Mouse (Mus musculus): ENCODE data around the gene Akr1b7. TPM values are rescaled to one million over a fixed set of nuclear protein-coding genes. Genes with fewer than 3 reads are reported as not detected.
"Not testable (repeated sequence)": the region's sequence is repeated elsewhere in the genome, so short reads cannot be mapped to it uniquely, and the experiment has no call there.

Gene Akr1b7
- polyA plus RNA-seq, 1 experiment from 2014 or later = 4.6 TPM

DNA sequence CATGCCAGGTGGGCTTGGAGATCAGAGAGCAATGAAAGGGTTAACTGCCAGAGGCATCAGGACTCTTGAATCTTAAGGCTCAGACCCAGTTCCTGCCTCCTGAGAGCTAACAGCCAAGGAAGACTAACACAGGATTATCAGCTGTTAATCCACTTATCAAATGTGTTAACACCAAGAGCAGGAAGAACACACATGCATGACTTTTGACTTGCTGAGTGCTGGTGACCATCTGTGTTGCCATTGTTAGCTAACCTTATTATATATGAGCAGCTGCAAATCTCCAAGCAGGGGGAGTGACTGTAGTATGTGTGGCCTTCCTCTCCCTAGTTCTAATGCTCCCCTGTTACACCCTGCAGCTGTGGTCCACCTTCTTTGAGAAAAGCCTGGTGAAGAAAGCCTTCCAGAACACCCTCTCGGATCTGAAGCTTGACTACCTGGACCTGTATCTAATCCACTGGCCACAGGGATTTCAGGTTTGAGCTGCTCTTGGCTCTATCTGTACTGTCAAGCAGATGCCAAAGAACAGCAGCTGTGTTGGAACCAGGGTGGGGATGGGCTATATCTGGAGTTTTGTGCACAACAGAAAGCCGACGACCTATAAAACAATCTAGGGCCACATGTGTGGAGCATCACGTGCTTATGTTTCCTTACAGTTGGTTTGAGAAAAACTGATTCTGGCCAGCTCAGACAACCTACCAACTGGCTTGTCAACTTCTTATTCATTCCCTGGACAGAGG lies 23.5 kb upstream of the Akr1b7 start:
- ChIA-PET POLR2A (no interaction called here), CTCF (no interaction called here)
- DNase-seq (ENCODE audit: low read depth, low spot score) (no peak), ATAC-seq (no peak)
- in situ Hi-C loops (cut with MboI; ENCODE audit: low pct_unique_long_range_greater_than_20kb) = no loop called here
- H3K27me3 ChIP-seq = no peaks in the 10 kb centered on the region
- no peak for TF ChIP-seq CTCF (IDR thresholded peaks at IDR 0.05)

DNA sequence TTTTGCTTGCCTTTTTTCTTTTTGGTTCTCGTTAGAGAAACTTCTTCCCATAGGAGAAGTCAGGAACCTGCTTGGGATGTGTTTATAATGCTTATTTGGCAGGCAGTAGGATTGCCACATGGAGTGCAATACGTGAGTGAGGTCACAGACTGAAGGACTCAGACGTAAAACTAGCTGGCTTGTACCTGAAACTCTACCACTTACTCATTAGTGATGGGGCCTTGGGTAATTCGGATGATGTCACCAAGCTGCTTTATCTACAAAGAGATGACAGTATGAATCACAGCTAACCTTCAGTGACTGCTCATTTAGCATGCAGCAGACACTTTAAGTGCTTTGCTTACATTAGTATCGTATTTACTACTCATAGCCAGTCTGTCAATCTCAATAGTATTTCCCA lies 16.2 kb upstream of the Akr1b7 start:
- ATAC-seq = no peak
- in situ Hi-C loops (cut with MboI; ENCODE audit: low pct_unique_long_range_greater_than_20kb) = loop anchor here (5.0 kb wide), 1 partner anchor 39 kb away; no protein-coding TSS in a partner anchor
- ChIA-PET POLR2A (no interaction called here), CTCF (interaction anchor here (2.0 kb wide), 1 partner anchor 11 kb away, joined by 5 read pairs; no protein-coding TSS in a partner anchor)
- no peak for TF ChIP-seq CTCF (IDR thresholded peaks at IDR 0.05)
- H3K27me3 ChIP-seq = no peaks in the 10 kb centered on the region
- no peak for DNase-seq (ENCODE audit: low read depth, low spot score)

DNA sequence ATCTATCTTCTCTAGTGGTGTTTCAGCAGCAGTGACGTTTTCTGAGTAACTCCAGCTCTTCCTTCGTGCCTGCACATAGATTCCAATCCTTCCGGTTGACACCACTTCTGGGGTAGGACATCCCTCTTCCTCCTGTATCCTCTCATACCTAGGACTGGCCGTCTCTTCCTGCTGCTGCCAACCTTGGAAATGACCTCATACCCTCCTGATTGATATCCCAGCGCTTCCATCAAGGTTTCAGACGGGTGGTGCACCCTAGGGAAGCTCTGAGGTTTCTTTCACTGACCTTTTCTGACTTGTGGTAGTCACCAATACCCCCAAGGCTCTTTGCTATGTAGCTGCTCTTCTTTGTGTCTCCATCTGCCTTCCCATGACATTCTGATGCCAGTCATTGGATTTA lies 13.7 kb upstream of the Akr1b7 start:
- in situ Hi-C loops (cut with MboI; ENCODE audit: low pct_unique_long_range_greater_than_20kb) = loop anchor here (5.0 kb wide), 1 partner anchor 41 kb away; no protein-coding TSS in a partner anchor
- CTCF ChIA-PET = no interaction called here

DNA sequence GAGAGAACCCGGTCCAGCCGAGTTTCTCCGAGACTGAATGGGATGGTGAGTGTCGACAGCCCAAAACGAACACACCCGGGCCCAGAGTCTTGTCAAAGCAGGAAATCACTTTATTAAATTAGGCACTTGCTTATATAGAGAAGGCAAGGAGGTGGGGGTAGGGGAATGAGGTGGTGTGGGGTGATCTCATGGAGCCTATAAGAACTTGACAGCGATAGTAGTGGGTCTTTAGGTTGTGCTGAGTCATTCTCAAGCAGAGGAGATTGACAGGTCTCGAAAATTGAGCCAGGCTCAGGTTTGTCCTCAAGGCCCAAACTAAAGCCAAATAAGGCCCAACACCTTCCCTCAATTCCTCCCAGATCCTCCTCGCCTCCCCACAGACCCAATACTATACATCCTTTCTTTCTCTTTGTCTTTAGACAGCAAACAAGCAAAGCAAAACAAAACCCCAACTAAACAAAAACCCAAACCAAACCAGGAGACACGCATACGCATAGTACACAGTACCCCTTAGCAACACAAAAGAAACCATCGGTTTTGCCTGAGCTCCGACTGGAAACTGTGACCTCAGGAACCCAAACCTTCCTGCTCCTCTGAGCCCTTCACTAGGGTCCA lies 12.4 kb upstream of the Akr1b7 start:
- DNase-seq (ENCODE audit: low read depth, low spot score) = no peak
- H3K27me3 ChIP-seq = no peaks in the 10 kb centered on the region
- in situ Hi-C loops (cut with MboI; ENCODE audit: low pct_unique_long_range_greater_than_20kb) = loop anchor here (5.0 kb wide), 2 partner anchors 42 to 43 kb away; no protein-coding TSS in a partner anchor
- POLR2A ChIA-PET = interaction anchor here (0.7 kb wide), 1 partner anchor 60 kb away, joined by 3 read pairs; no protein-coding TSS in a partner anchor
- no peak for TF ChIP-seq CTCF (IDR thresholded peaks at IDR 0.05)
- CTCF ChIA-PET = no interaction called here
- no peak for ATAC-seq

More for the DNA sequence above, 13.7 kb upstream of the Akr1b7 start:
- POLR2A ChIA-PET = no interaction called here
- no peak for DNase-seq (ENCODE audit: low read depth, low spot score)
- no peaks in the 10 kb centered on the region for H3K27me3 ChIP-seq
- TF ChIP-seq CTCF (IDR thresholded peaks at IDR 0.05) = no peak
- ATAC-seq = no peak

DNA sequence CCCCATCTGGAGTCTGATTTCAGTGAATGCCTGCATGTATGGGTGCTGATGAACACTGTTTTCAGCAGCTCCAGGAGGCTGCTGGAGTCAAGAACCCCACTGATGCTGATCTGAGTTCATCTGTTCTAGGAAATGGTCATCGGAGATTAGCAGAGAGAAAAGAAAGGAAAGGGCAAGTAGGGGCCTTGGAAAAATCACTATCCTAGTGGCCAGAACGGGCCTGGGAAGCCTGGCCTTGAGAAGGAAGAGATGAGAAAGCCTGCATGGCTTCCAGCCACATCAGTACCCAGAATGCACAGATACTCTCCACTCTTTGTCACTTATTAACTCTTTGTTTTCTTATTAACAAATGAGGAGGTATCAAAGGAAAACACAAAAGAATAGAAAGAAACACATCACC lies 11.4 kb upstream of the Akr1b7 start:
- no peaks in the 10 kb centered on the region for H3K27me3 ChIP-seq
- no peak for TF ChIP-seq CTCF (IDR thresholded peaks at IDR 0.05)
- in situ Hi-C loops (cut with MboI; ENCODE audit: low pct_unique_long_range_greater_than_20kb) = loop anchor here (5.0 kb wide), 1 partner anchor 42 kb away; no protein-coding TSS in a partner anchor
- ATAC-seq (peak; percentile 67), DNase-seq (ENCODE audit: low read depth, low spot score) (no peak)
- ChIA-PET POLR2A (no interaction called here), CTCF (no interaction called here)

DNA sequence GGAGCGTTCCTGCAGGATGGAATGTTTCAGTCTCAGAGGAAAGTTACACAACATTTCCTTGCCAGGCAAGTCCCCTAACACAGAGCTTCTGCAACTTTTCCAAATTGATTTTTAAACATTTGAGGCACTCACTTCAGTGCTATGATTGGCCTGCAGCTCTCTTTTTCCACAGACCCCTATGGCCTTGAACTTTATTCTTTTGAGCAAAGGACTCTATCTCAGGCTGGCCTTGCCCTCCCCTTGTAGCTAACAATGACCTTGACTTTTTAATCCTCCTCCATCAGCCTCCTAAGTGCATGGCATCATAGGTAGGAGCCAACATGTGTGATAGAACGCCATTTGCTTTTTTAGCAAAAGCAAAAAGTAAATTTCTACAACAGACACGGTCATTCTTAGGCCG lies 5.4 kb upstream of the Akr1b7 start:
- H3K27me3 ChIP-seq = peaks cover 5% of the 10 kb centered on the region
- CTCF ChIA-PET = interaction anchor here (1.4 to 2.0 kb wide), 3 partner anchors 11 to 36 kb away, joined by 3 to 5 read pairs (median 5); no protein-coding TSS in a partner anchor
- POLR2A ChIA-PET = no interaction called here
- ATAC-seq (no peak), DNase-seq (ENCODE audit: low read depth, low spot score) (no peak)
- no peak for TF ChIP-seq CTCF (IDR thresholded peaks at IDR 0.05)
- in situ Hi-C loops (cut with MboI; ENCODE audit: low pct_unique_long_range_greater_than_20kb) = no loop called here

DNA sequence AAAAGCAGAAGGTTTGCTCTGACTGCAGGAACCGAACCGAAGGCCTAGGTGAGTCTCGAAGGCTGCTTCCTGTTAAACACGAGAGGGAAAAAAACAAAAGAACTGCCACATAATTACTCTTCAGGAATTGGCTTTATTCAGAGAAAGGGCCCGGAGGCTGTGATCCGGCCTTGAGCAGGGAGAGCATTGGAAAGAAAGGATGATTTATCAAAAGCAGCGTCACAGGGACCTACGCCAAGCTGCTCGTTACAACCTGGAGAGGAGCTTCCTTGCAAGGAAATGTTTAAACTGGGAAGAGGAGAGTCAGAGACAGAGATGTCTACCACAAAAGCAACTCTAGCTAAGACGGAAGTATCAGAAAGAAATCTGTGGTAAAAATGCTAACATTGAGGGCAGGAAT lies 4.7 kb upstream of the Akr1b7 start:
- DNase-seq (ENCODE audit: low read depth, low spot score) (no peak), ATAC-seq (no peak)
- POLR2A ChIA-PET = no interaction called here
- TF ChIP-seq CTCF (IDR thresholded peaks at IDR 0.05) = no peak
- peaks cover 5% of the 10 kb centered on the region for H3K27me3 ChIP-seq
- in situ Hi-C loops (cut with MboI; ENCODE audit: low pct_unique_long_range_greater_than_20kb) = no loop called here
- CTCF ChIA-PET = interaction anchor here (1.4 to 1.7 kb wide), 2 partner anchors 11 to 12 kb away, joined by 3 to 5 read pairs; no protein-coding TSS in a partner anchor

DNA sequence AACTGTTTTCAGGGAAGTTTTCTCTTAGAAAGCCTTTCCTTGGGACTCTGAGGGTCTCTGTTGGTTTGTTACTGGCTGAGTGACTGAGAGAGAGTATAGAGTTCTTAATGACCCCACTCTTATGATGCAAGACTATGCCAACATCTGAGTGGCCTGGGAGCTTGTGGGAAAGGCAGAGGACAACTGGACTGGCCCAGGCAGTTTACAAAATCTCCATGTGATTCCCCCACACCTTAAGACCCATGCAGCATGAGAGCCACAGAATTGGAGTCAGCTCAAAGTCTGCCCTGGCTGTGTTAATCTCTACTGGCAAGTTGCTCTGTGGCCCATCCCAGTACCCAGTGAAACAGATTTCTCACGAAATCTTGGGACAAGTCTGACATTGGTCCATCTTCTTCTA lies 554 bp downstream of the Akr1b7 start:
- peaks cover 5% of the 10 kb centered on the region for H3K27me3 ChIP-seq
- ChIA-PET POLR2A (no interaction called here), CTCF (no interaction called here)
- no peak for TF ChIP-seq CTCF (IDR thresholded peaks at IDR 0.05)
- ATAC-seq = no peak
- no peak for DNase-seq (ENCODE audit: low read depth, low spot score)
- in situ Hi-C loops (cut with MboI; ENCODE audit: low pct_unique_long_range_greater_than_20kb) = no loop called here

DNA sequence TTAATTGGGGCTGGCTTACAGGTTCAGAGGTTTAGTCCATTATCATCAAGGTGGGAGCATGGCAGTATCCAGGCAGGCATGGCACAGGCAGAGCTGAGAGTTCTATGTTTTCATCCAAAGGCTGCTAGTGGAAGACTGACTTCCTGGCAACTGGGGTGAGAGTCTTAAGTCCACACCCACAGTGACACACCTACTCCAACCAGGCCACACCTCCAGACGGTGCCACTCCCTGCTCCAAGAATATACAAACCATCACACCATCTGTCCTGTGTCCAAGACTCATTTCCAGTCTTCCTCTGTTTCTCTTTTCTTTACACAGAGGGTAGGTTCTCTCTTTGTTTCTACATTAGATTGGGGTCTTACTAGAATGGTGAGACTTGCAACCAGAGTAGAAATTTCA lies 1.3 kb downstream of the Akr1b7 start:
- CTCF ChIA-PET; H3K27me3 ChIP-seq; ATAC-seq; DNase-seq (ENCODE audit: low read depth, low spot score); in situ Hi-C loops (cut with MboI; ENCODE audit: low pct_unique_long_range_greater_than_20kb); POLR2A ChIA-PET: not testable (repeated sequence)

DNA sequence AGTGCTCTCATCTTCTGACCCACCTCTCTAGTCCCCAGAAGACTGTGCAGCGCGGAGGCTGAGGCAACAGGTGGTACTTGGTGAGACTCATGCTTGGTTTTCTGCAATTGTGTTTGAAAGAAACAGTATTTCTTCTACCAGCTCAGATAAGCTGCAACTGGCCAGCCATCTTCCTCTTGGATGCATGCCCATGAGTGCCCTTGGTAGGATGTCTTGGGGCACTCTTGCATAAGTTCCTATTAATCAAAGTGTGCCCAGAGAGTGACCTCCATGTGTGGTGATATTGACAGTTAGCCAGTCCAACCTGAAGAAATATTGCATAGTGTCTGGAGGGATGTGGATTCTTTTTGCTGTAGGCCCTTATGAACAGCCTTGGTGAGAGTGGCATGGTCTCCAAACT lies 4.4 kb downstream of the Akr1b7 start:
- DNase-seq (ENCODE audit: low read depth, low spot score) = no peak
- in situ Hi-C loops (cut with MboI; ENCODE audit: low pct_unique_long_range_greater_than_20kb) = no loop called here
- ATAC-seq = no peak
- peaks cover 2% of the 10 kb centered on the region for H3K27me3 ChIP-seq
- ChIA-PET POLR2A (no interaction called here), CTCF (no interaction called here)
- TF ChIP-seq CTCF (IDR thresholded peaks at IDR 0.05) = no peak

DNA sequence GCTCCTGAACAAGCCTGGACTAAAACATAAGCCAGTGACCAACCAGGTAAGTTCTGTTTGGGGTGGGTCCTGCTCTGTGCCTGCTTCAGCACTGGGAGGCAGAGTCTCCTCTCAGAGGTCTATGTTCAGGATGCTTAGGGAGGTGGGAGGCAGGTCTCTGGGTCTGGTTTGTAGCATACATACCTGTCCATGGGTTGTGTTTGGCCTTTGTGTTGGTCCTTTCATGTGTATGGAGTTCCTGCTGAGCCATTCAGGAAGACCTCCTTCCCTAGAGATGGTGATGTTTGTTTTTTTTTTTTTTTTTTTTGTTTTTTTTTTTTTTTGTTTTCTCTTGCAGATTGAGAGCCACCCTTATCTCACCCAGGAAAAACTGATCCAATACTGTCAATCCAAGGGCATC lies 6.9 kb downstream of the Akr1b7 start:
- in situ Hi-C loops (cut with MboI; ENCODE audit: low pct_unique_long_range_greater_than_20kb) = no loop called here
- POLR2A ChIA-PET = no interaction called here
- ATAC-seq (no peak), DNase-seq (ENCODE audit: low read depth, low spot score) (no peak)
- CTCF ChIA-PET = no interaction called here
- H3K27me3 ChIP-seq = no peaks in the 10 kb centered on the region
- no peak for TF ChIP-seq CTCF (IDR thresholded peaks at IDR 0.05)

Measured in Patski (cell line).